Mouse (Mus musculus) heart, postnatal 10 days (tissue): ENCODE measurements at regions not wholly inside any gene's neighbourhood (a gene's known extent, or its start where the extent isn't known, plus 50 kb on each side); places are given as distances from the start of the nearest gene placed in this dataset.
A peak's percentile ranks its signal among the peaks of the same experiment; 100 is the strongest.

Experiments
- DNase-seq, 2 experiments: peaks; one replicate each; pipeline ENCODE4 v3.0.0; 2021
- intact Hi-C: fragments of 180-260 bp; cut with DNase I; formaldehyde crosslinking; loops from one replicate; pipeline ENCODE4 v1.15.1; 2025

- intact Hi-C loops: no loop called here
- DNase-seq: no peak
These were observed 85.3 kb downstream of the Tfap2a start for GRCm38 (mm10) chr13:40652916-40653315.

GRCm38 (mm10) chr13:40651056-40651455, 87.1 kb downstream of the Tfap2a start:
- DNase-seq: peak; percentile 33 to 62
- intact Hi-C loops: no loop called here

GRCm38 (mm10) chr13:40650036-40650709, 88.0 kb downstream of the Tfap2a start:
- intact Hi-C loops: no loop called here
- DNase-seq: no peak

GRCm38 (mm10) chr13:40649096-40650035, 88.8 kb downstream of the Tfap2a start:
- no peak for DNase-seq
- intact Hi-C loops: no loop called here

DNA sequence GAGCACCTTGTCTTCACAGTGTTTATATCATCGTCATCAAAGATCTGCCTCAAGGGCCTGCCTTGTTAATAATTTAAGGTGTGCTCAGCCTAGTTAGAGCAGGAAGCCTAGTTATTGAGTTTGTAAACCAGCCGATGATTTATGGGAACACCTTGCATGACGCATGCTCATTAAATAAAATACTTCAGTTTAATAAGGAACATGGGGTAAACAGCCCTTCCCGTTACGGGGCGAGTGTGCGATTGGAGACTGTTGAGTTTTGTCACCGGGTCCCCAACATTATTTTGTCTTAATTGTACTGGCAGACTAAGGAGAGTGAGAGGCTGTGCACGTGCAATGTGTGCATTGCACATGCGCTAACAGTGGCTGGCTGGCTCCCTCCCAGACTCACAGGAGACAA, 92.0 kb downstream of the Tfap2a start:
- DNase-seq: no peak
- intact Hi-C loops: no loop called here

- intact Hi-C loops: no loop called here
- DNase-seq: no peak
These were observed 92.5 kb downstream of the Tfap2a start for GRCm38 (mm10) chr13:40645646-40646045.

DNA sequence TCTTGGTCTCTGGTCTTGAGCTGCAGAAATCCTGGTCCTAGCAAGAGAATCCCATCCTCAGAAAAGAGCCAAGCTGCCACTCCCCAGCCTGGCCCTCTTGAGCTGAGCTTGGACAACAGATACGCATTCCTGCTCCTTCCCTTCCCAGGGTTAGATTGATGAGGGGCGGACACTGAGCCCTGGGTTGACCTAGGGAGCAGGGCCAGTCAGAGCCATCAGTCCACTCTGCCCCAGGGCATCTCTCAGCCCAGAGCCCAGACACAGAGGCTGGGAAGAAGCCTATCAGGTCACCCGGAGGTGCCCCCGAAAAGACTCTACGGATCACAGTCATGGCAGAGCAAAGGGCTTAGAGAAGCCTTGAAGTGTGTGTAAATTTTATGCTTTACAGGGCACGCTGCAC, 95.2 kb downstream of the Tfap2a start:
- intact Hi-C loops: no loop called here
- DNase-seq: no peak

DNA sequence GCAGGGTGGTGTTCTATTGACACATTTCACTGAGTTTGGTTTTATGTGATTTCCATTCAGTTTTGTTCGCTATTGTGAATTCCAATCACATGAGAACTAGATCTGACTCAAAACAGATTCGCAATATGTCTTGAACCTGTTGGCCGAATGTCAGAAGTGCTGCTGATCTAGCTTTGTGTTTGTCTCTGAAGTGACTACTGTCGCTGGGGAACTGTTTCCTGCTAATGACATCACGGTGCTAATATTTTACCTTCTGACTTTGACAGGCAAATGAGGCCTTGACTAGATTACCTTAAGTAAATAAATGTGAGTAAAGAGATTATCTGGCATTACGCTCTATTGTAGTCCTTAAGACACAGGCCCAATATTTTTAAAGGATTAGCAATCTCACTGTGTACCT, 100.9 kb downstream of the Tfap2a start:
- DNase-seq: no peak
- intact Hi-C loops: no loop called here

DNA sequence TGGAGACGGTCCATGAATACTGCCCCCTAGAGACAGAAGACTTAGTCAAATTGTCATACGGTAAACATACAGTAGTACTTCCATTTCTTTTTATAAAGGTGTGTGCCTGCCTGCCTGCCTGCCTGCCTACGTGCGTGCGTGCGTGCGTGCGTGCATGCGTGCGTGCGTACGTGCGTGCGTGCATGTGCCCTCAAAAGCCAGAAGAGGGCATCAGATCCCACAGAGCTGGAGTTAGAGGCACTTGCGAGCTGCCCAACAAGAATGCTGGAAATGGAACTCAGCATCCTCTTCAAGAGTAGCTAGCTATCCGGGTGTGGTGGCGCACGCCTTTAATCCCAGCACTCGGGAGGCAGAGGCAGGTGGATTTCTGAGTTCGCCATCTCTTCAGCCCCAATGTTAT, 120.3 kb downstream of the Tfap2a start:
- intact Hi-C loops: no loop called here
- DNase-seq: no peak

- DNase-seq: no peak
- intact Hi-C loops: no loop called here
These were observed 129.7 kb downstream of the Tfap2a start for GRCm38 (mm10) chr13:40608526-40608925.

DNA sequence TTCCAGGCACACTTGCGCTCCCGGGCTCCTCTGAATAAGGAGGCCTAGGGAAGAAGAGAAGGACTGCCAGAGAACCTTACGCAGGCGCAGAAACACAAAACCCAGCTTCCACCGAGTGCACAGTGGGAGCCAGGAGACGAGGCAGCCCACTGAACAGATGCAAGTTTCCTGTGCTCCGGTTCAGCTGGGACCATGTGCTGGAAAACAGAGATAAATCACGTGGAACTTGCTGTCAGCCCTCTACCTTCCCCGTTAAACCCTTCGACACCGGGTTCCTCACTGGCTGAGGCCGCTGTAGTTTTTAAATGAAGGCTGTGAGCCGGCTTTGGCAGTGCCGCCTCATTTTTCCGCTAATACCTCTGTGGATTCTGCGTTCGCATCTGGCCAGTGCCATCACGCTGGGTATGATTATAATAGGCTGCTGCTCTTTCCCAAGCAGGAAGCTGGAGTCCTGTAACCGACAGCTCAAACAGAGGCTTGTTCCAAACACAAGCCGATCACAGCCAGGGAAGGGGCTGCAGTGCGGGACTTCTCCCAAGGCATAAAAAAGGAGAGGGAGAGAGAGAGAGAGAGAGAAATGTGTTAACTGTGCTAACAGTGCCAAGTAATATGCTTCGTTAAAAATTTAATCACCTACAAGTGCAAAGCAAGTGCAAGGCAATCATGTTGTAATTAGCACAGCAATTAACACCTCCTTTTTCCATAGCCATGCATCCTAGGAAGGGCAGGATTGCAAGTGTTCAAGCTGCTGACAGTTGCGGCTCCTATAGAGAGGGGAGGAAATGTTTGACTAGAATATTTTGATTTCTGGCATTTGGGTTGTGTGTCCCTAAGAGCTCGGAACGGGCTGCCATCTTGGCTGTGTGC, 131.5 kb downstream of the Tfap2a start:
- DNase-seq: peak in 1 of 2 experiments; percentile 5

GRCm38 (mm10) chr13:40605686-40606404, 132.3 kb downstream of the Tfap2a start:
- intact Hi-C loops: no loop called here
- DNase-seq: no peak

More for the DNA sequence above, 131.5 kb downstream of the Tfap2a start:
- intact Hi-C loops: no loop called here

DNA sequence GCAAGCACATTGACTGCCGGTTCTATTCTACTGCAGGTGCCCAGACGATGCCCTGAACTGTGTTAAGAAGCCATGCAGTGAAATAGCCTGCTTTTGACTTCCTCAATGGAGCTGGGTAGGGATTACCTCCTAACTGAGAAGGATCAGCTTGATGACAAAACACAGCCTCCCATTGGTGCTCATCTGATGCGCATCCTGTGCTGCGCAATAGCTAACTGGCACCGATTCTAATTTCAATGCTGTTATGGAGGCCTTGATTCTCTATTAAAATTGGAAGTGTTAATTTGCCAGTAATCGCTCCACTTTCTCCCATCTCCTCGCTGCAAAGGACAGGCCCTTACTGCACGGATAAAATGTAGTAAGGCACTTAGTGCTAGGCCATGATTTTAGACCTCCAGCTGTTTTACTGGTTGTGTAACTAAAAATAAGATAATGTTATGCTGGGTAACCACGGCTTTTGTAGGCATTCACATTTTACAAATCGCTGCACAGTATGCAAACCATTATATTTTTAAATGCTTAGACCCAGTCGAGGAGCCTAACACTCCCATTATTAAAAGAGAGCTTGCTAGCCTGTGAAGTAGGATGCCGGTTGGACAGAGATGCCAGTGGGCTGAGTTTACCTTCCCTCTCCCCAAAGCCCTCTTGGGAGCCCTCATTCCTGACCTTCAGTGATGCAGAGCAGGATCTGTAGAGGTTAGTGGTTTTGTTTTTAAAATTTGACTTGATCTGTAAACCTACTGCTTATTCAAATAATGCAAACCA, 163.0 kb downstream of the Tfap2a start:
- intact Hi-C loops: no loop called here
- no peak for DNase-seq

DNA sequence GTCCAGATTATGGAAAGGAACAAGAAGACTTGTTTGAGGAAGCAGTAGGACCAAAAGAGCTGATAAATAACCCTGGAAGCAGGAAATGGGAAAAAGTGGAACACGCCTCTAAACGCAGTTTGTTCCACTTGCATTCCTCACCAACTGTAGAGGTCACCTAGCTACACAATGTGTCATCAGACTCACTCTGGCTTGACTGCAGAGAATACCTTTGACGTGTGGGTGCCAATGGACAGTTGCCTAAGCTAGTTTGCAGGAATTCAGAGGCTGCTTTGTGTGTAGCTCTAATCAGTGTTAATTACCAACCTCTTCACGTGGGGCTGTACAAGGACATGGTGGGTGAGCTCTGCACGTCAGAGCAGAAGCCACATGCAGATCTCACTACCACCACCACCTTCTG, 168.7 kb downstream of the Tfap2a start:
- peak in 1 of 2 experiments; percentile 4 for DNase-seq
- intact Hi-C loops: no loop called here

DNA sequence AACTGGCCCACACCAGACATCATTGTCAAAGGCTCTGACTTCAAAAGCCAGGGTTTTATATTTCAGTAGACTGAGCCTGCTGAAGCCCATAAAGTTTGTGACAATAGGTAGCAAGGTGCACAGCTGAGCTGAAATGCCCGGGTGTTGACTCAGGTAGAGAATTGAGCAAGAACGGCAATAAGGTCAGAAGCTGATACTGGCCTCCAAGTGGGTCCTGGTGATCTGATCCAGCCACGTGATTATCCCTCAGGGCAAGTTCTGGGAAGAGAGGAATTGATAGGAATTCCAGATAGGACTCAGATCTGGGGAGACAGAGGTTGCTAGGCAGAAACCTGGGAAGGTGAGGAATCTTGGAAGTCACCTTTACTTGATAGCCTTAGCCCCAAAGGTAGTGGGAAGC, 170.4 kb downstream of the Tfap2a start:
- no peak for DNase-seq
- intact Hi-C loops: no loop called here

- intact Hi-C loops: no loop called here
- no peak for DNase-seq
These were observed 173.8 kb downstream of the Tfap2a start for GRCm38 (mm10) chr13:40564351-40564750.

DNA sequence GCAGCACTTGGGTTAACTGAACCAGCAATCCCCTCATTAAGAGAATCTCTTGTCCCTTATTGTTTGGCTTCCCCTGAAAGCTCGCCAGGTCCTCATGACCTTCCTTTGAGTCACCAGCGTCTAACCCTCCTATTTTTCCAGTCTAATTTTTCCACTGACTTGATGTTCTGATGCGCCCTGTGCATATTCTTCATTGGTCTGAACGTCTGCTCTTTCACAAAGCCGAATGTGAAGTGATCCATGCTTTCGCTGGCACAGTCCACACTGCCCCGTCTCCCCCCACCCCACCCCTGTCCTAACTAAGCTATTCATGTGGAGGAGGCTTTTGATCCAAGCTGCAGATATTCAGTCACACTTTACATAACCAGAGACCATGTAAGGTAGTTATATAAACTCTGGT, 183.8 kb downstream of the Tfap2a start:
- intact Hi-C loops: no loop called here

GRCm38 (mm10) chr13:40525501-40525900, 164.3 kb upstream of the Ofcc1 start:
- no peak for DNase-seq
- intact Hi-C loops: no loop called here

More for the DNA sequence above, 183.8 kb downstream of the Tfap2a start:
- DNase-seq: no peak

DNA sequence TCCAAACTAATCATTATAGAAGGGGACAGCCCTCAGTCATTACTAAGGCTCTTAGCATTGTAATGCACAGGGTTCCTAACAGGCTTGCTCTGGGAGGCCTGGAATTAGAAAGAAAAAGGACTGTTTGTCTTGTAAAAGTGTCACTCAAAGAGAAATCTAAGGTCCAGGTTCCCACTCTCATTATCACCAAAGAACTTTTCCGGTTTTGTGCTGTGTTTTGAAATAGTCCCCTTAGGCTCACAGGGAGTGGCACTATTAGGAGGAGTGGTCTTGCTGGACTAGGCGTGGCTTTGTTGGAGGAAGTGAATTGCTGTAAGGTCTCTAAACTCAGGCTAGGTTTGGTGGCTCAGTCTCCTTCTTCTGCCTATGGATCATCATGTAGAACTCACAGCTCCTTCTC, 161.9 kb upstream of the Ofcc1 start:
- intact Hi-C loops: no loop called here
- DNase-seq: no peak

DNA sequence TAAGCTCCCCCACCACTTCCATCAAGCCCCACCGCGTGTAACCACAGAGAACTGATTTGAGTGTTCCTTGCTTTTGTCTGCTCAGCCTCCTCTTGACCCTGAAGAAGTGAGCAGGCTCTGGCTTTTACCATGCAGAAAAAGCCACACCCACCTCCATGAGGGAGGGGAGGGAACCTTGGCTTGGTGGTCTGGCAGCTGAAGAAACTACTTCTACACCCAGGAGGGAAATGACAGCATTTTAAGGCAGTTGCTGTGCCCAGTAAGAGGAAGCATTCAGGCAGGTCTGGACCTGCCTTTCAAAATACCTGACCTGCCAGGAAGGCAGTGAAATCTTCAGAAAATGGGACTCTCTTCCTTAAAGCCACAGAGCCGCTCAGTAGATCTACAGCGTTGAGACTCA, 156.9 kb upstream of the Ofcc1 start:
- intact Hi-C loops: no loop called here

More for the DNA sequence above, 156.9 kb upstream of the Ofcc1 start:
- DNase-seq: no peak
